Mouse (Mus musculus): Measurements from ENCODE around the gene 3110082J24Rik.
A peak's percentile ranks its signal among the peaks of the same experiment; 100 is the strongest.

The 3110082J24Rik gene

DNA sequence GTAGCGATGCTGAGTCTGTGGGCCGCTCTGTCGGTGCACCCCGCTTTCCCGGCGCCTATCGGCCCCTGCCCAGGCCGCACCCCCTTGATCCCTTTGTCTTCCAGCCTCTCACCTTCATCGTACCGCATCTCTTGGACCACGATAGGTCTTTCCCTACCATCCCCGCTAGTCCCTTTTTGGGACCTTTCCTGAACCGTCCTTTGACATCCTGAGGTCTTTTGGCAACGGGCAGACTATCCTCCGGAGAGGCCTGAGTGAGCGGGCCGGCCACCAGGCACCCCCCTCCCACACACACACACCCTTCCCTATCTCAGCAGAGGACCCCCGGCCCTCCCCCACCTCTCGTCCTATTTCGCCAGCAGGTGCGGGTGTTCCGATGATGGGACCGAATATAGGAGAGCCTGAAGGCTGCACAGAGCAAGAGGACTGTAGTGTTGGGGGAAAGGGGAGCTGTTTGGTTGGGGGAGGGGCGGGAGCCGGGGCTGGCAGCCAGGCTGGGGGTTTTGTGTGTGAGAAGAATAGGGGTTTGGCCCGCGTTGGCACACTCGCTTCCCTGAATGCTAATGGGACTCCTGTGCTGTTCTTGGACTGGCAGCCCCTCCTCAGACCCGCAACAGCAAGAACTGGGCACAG lies at the start of gene 3110082J24Rik:
TSS of gene 3110082J24Rik (minus strand) at position 419 of the 633 bp plus-strand sequence.
- no peak for DNase-seq (ENCODE audit: low spot score)

GRCm38 (mm10) chr5:30155395-30155792 lies 49.5 kb upstream of the 3110082J24Rik start:
- DNase-seq (ENCODE audit: low spot score), result no peak

DNA sequence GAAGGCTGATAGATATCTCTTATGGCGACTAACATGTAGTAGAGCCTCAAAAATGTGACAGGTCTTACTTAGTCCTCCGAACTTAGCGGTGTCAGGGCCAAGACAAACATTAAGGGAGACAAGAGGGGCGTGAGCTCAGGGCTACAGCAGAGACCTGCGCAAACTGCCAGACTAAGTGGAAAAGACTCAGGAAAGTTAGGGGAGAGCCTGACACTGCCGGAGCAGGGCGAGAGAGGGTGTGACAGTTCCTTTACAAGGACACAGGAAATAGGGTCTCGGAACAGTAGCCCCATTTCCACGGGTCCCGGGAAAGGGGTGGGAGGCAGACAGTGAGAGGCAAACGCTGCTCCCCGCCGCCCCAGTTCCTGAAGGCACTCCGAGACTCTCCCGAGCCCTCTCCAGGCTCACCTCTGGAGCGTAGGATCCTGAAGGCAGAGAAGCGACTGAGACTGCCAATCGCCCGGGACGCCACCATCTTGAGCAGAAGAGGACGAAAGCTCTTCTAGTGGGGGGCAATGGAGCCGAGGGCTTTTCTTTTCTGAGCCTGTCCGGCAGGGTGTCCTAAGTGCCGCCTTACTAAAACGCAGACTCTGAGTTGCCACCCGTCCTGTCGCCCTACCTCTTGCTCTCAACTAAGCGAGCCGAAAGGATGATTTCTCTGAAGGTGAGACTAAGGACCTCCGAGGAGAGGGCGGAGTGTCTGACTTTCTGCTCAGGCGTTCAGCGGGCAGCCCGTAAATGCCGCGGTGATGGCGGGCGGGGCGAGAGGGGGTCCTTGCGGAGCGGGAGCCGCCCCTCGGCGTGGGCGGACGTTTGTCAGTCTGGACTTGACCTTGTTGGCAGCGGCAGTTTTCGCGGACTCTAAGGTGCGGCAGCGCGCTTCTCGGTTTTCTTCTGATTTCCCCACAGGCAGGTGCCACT lies 48.8 kb upstream of the 3110082J24Rik start, which contains the start of the genes Hadha and Hadhb:
TSS of gene Hadha (minus strand) at position 689 of the 921 bp plus-strand sequence.
TSS of gene Hadhb (plus strand) at position 775 of the 921 bp plus-strand sequence.
- peak; percentile 93 for DNase-seq (ENCODE audit: low spot score)

GRCm38 (mm10) chr5:30154013-30154412 lies 48.1 kb upstream of the 3110082J24Rik start:
- DNase-seq (ENCODE audit: low spot score), result no peak

DNA sequence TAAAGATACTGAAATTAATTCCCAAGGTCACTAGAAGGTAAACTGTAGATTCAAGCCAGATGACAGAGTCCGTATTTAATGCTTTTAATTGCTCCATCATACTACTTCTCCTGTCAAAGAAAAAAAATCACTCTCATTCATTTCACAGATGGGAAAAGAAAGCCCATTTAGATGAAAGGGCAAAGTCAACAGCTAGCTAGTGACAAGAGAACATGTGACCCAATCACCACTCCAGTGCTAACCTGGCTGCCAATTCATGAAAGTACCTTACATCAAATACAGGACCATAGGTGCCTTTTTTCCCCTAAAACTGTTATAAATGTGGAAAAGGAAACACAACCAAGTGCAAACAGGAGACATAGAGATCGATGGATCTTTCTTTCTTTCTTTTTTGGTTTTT lies 47.3 kb upstream of the 3110082J24Rik start:
- DNase-seq (ENCODE audit: low spot score), result no peak

- DNase-seq (ENCODE audit: low spot score), result no peak
Observed at GRCm38 (mm10) chr5:30152413-30152812, 46.5 kb upstream of the 3110082J24Rik start.

- no peak for DNase-seq (ENCODE audit: low spot score)
Observed at GRCm38 (mm10) chr5:30152007-30152406, 46.1 kb upstream of the 3110082J24Rik start.

GRCm38 (mm10) chr5:30148133-30148920 lies 42.4 kb upstream of the 3110082J24Rik start:
- DNase-seq (ENCODE audit: low spot score), result no peak

GRCm38 (mm10) chr5:30146526-30146925 lies 40.6 kb upstream of the 3110082J24Rik start:
- no peak for DNase-seq (ENCODE audit: low spot score)

- DNase-seq (ENCODE audit: low spot score), result no peak
Observed at GRCm38 (mm10) chr5:30138193-30138592, 32.3 kb upstream of the 3110082J24Rik start.

DNA sequence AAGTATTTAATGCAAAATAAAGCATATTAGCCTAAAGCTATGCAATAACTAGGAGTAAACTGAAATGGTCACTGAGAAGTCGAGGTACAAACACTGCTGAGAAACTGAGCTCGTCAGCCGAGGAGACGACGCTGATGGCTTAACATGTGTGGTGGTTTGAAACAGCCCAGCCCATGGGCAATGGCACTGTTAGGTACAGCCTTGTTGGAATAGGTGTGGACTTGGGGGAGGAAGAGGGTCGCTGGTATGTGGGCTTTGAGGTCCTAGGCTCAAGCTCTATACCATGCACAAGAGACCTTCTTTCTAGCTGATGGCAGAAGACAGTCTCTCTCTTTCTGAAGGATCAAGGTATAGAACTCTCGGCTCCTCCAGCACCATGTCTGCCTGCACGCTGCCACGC lies 31.4 kb upstream of the 3110082J24Rik start:
- no peak for DNase-seq (ENCODE audit: low spot score)

- no peak for DNase-seq (ENCODE audit: low spot score)
Observed at GRCm38 (mm10) chr5:30135711-30136231, 29.9 kb upstream of the 3110082J24Rik start.

DNA sequence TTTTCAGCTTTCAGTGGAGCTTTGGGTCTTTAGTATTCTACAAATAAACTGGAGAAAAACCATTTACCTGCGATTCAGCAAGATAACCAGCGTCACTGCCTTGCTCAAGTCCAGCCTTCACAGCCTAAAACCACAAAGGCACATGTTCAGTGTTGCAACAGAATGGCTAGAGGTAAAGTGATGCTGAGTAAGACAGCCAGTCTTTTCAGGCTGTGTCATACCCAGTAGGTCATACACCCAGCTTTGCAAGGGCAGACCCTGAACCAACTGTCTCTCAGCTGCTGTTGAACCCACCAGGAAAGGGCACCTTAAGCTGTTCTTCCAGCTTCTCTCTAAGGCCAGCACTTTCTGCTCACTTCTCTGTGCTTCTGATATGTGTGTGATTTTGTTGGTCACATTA lies 26.3 kb upstream of the 3110082J24Rik start:
- no peak for DNase-seq (ENCODE audit: low spot score)

- no peak for DNase-seq (ENCODE audit: low spot score)
Observed at GRCm38 (mm10) chr5:30131246-30131645, 25.4 kb upstream of the 3110082J24Rik start.

DNA sequence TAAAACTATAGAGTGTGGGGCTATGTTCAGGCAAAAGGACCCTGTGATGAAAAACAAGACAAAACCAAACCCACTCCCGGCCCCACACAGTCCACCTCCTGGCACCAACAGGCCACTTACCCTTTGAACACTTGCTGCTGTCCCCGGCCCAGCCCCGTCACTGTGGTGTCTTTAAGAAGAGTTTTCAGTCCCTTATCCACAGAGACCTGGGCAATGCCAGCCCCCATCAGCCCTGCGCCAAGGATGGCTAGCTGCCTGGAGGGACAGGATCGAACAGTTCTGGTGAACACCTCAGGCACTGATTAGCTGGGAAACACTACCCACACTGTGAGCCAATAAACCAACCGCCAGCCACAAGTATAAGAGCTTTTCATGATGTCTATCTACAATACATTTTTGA lies 22.8 kb upstream of the 3110082J24Rik start:
- no peak for DNase-seq (ENCODE audit: low spot score)

- DNase-seq (ENCODE audit: low spot score), result no peak
Observed at GRCm38 (mm10) chr5:30127921-30128597, 22.2 kb upstream of the 3110082J24Rik start.

- no peak for DNase-seq (ENCODE audit: low spot score)
Observed at GRCm38 (mm10) chr5:30126756-30127155, 20.9 kb upstream of the 3110082J24Rik start.

DNA sequence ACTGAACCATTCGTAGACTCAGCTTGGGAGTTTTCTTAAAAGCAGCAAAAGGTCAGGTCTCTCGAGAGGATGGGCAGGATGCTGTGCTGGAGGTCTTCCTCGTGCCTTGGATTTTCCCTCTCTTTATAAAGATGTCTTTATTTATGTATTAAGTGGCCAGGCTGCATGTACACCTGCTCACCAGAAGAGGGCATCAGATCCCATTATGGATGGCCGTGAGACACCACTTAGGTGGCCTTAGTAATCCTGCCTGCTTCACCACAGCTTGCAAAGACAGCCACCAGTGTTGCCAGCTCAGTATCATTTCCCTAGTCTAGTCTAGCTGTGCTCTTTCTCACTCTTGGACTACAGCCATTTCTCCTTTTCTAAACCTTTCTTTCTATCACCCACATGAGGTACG lies 19.7 kb upstream of the 3110082J24Rik start:
- peak; percentile 35 for DNase-seq (ENCODE audit: low spot score)

DNA sequence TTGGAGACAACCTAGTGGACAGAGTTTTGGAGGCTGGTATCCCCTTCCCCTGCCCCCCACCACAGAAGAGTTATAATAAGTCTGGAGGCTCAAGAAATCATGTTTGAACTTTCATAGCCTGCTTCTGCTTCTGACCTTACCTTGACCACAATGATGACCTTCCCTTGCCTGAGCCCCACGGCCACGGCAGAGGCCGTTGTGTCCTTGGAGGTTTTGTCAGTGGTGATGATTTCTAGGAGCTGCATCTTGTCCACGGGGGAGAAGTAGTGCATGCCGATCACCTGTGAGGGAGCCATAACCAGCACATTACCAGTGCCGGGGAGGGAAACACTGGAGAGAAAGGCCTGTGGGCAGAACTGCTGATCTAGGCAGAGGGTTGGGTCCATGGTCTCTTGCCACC lies 16.6 kb upstream of the 3110082J24Rik start:
- DNase-seq (ENCODE audit: low spot score), result no peak

GRCm38 (mm10) chr5:30120106-30120505 lies 14.2 kb upstream of the 3110082J24Rik start:
- DNase-seq (ENCODE audit: low spot score), result no peak

- no peak for DNase-seq (ENCODE audit: low spot score)
Observed at GRCm38 (mm10) chr5:30119163-30119562, 13.3 kb upstream of the 3110082J24Rik start.

All from lung, postnatal 25 days (tissue).